Mouse (Mus musculus) liver, adult 10 weeks (tissue): Measurements from ENCODE around the gene Mtif3. TPM values are rescaled to one million over a fixed set of nuclear protein-coding genes. Genes with fewer than 3 reads are reported as not detected.

ENCODE experiments used
- polyA plus RNA-seq: library from polyadenylated mRNA; stranded (reverse); fragments of 350-450 nt; fragmentation: Illumina TruSeq; extraction: RNeasy Lipid Tissue Mini Kit (QIAGEN cat#74804); gene quantifications from one replicate; pipeline ENCODE4 v1.2.3, GENCODE M21; 2014; ENCODE audit warnings: low read depth, low replicate concordance

Mtif3 gene
- 32.2 TPM for polyA plus RNA-seq

GRCm38 (mm10) chr5:146963118-146963936, at the start of gene Mtif3:
Gene Mtif3, minus strand, starts transcription at chr5:146963800.

GRCm38 (mm10) chr5:146948508-146949088, 15.0 kb downstream of the Mtif3 start, which contains the start of gene Gtf3a:
Gene Gtf3a, plus strand, starts transcription at chr5:146948657.

Other genes with a start within 250 kb of the Mtif3 start
- 17.4 TPM for gene Usp12, start 168.8 kb downstream of the Mtif3 start, polyA plus RNA-seq
- 154 TPM for gene Rpl21, start 130.9 kb downstream of the Mtif3 start, polyA plus RNA-seq
- not detected for gene Rasl11a, start 118.7 kb downstream of the Mtif3 start, polyA plus RNA-seq
- 6.6 TPM for gene Gtf3a, start 15.1 kb downstream of the Mtif3 start, polyA plus RNA-seq
- gene Lnx2, start 112.8 kb upstream of the Mtif3 start, polyA plus RNA-seq: 8.4 TPM
- 65.7 TPM for gene Polr1d, start 113.2 kb upstream of the Mtif3 start, polyA plus RNA-seq
- not detected for gene Gsx1, start 224.9 kb upstream of the Mtif3 start, polyA plus RNA-seq